Mouse (Mus musculus) MEL (cell line): ENCODE data around the gene Notum. TPM values are rescaled to one million over a fixed set of nuclear protein-coding genes. Genes with fewer than 3 reads are reported as not detected.

Experiments
- DNase-seq: peaks from one replicate; pipeline ENCODE4 v3.0.0; 2011; ENCODE audit warnings: low read depth, low spot score
- H3K27ac ChIP-seq: 2 replicates; pipeline ENCODE4 v1.5.1; 2012; ENCODE audit warnings: low read depth, mild to moderate bottlenecking, control low read depth, low read length, moderate library complexity; ENCODE audit not compliant: control insufficient read depth
- H3K27me3 ChIP-seq, 2 experiments: fragments of 150-350 bp in 1 of 2; sonication (generic) in 1 of 2; 2 replicates each; pipeline ENCODE4 v1.6.1; 2012; ENCODE audit warnings: low read length in 2 of 2, mild to moderate bottlenecking in 2 of 2, improper control_type of control experiment in 1 of 2, moderate library complexity in 1 of 2; ENCODE audit not compliant: insufficient read depth in 2 of 2, control insufficient read depth in 1 of 2
- H3K36me3 ChIP-seq, 2 experiments: 2 replicates each; pipeline ENCODE4 v1.6.1; 2012 to 2014; ENCODE audit warnings: low read length in 2 of 2, improper control_type of control experiment in 1 of 2, inconsistent platforms in 1 of 2, mild to moderate bottlenecking in 1 of 2; ENCODE audit not compliant: insufficient read depth in 2 of 2, control insufficient read depth in 1 of 2
- H3K4me1 ChIP-seq, 2 experiments: fragments of 150-350 bp in 1 of 2; sonication (generic) in 1 of 2; 2 replicates each; pipeline ENCODE4 v1.6.1; 2012; ENCODE audit warnings: low read length in 2 of 2, improper control_type of control experiment in 1 of 2, mild to moderate bottlenecking in 1 of 2; ENCODE audit not compliant: insufficient read depth in 2 of 2, control insufficient read depth in 1 of 2
- H3K4me3 ChIP-seq, 2 experiments: fragments of 150-350 bp in 1 of 2; sonication (generic) in 1 of 2; 2 replicates each; pipeline ENCODE4 v1.5.1; 2012; ENCODE audit warnings: low read depth in 2 of 2, low read length in 2 of 2, mild to moderate bottlenecking in 2 of 2, moderate library complexity in 2 of 2, control low read depth in 1 of 2, improper control_type of control experiment in 1 of 2; ENCODE audit not compliant: control insufficient read depth in 1 of 2, insufficient read depth in 1 of 2
- H3K79me2 ChIP-seq: 2 replicates; pipeline ENCODE4 v1.6.1; 2012; ENCODE audit warnings: mild to moderate bottlenecking, low read length, moderate library complexity; ENCODE audit not compliant: control insufficient read depth, poor library complexity, insufficient read depth
- H3K9ac ChIP-seq: 2 replicates; pipeline ENCODE4 v1.6.1; 2012; ENCODE audit warnings: low read depth, mild to moderate bottlenecking, control low read depth, low read length, moderate library complexity; ENCODE audit not compliant: control insufficient read depth, poor library complexity, severe bottlenecking
- H3K9me3 ChIP-seq: fragments of 150-350 bp; sonication (generic); replicated peaks from 2 replicates; pipeline ENCODE4 v1.6.1; 2012; ENCODE audit warnings: mild to moderate bottlenecking, low read length, improper control_type of control experiment, moderate library complexity; ENCODE audit not compliant: insufficient read depth
- ELF1 ChIP-seq: IDR thresholded peaks from 2 replicates; pipeline ENCODE4 v1.6.1; 2014; ENCODE audit warnings: low read depth, mild to moderate bottlenecking, inconsistent platforms, low read length, improper control_type of control experiment, moderate library complexity
- EP300 ChIP-seq, 2 experiments: IDR thresholded peaks; 2 replicates each; pipeline ENCODE4 v1.6.1; 2011; ENCODE audit warnings: improper control_type of control experiment in 2 of 2, low read length in 2 of 2, low read depth in 1 of 2, mild to moderate bottlenecking in 1 of 2
- ETS1 ChIP-seq: IDR thresholded peaks from 2 replicates; pipeline ENCODE4 v1.6.1; 2012; ENCODE audit warnings: low read depth, mild to moderate bottlenecking, inconsistent platforms, low read length, improper control_type of control experiment, moderate library complexity
- GABPA ChIP-seq: IDR thresholded peaks from 2 replicates; pipeline ENCODE4 v1.6.1; 2012; ENCODE audit warnings: low read depth, mild to moderate bottlenecking, inconsistent platforms, low read length, improper control_type of control experiment, moderate library complexity
- MAFK ChIP-seq: IDR thresholded peaks from 2 replicates; pipeline ENCODE4 v1.6.1; 2011; ENCODE audit warnings: low read depth, mild to moderate bottlenecking, low read length, improper control_type of control experiment, borderline replicate concordance
- MAZ ChIP-seq: IDR thresholded peaks from 2 replicates; pipeline ENCODE4 v1.6.1; 2012; ENCODE audit warnings: low read depth, mild to moderate bottlenecking, inconsistent platforms, low read length, improper control_type of control experiment
- MEF2A ChIP-seq: IDR thresholded peaks from 2 replicates; pipeline ENCODE4 v1.6.1; 2014; ENCODE audit warnings: low read depth, mild to moderate bottlenecking, inconsistent platforms, low read length, improper control_type of control experiment; ENCODE audit not compliant: poor library complexity, insufficient replicate concordance, severe bottlenecking; ENCODE audit errors: extremely low read depth
- MXI1 ChIP-seq: IDR thresholded peaks from 2 replicates; pipeline ENCODE4 v1.6.1; 2011; ENCODE audit warnings: mild to moderate bottlenecking, low read depth, low read length, improper control_type of control experiment
- MYC ChIP-seq: IDR thresholded peaks from 2 replicates; pipeline ENCODE4 v1.6.1; 2011; ENCODE audit warnings: low read depth, mild to moderate bottlenecking, low read length, improper control_type of control experiment, moderate library complexity
- NELFE ChIP-seq: IDR thresholded peaks from 2 replicates; pipeline ENCODE4 v1.6.1; 2011; ENCODE audit warnings: low read depth, low read length, improper control_type of control experiment
- NRF1 ChIP-seq: IDR thresholded peaks from 2 replicates; pipeline ENCODE4 v1.6.1; 2014; ENCODE audit warnings: low read depth, mild to moderate bottlenecking, inconsistent platforms, low read length, improper control_type of control experiment, moderate library complexity; ENCODE audit not compliant: poor library complexity, insufficient read depth, severe bottlenecking
- POLR2AphosphoS5 ChIP-seq: IDR thresholded peaks from 2 replicates; pipeline ENCODE4 v1.6.1; 2012; ENCODE audit warnings: low read depth, borderline replicate concordance, mild to moderate bottlenecking, inconsistent platforms, low read length, moderate library complexity, mixed read lengths
- RAD21 ChIP-seq: IDR thresholded peaks from 2 replicates; pipeline ENCODE4 v1.6.1; 2011; ENCODE audit warnings: mild to moderate bottlenecking, low read depth, low read length, improper control_type of control experiment
- SIN3A ChIP-seq: IDR thresholded peaks from 2 replicates; pipeline ENCODE4 v1.6.1; 2012; ENCODE audit warnings: low read length, improper control_type of control experiment, inconsistent platforms
- SMC3 ChIP-seq: IDR thresholded peaks from 2 replicates; pipeline ENCODE4 v1.6.1; 2011; ENCODE audit warnings: low read depth, low read length, improper control_type of control experiment
- TCF12 ChIP-seq: IDR thresholded peaks from 2 replicates; pipeline ENCODE4 v1.6.1; 2014; ENCODE audit warnings: low read depth, mild to moderate bottlenecking, inconsistent platforms, low read length, improper control_type of control experiment, moderate library complexity
- UBTF ChIP-seq: IDR thresholded peaks from 2 replicates; pipeline ENCODE4 v1.6.1; 2012; ENCODE audit warnings: low read depth, mild to moderate bottlenecking, inconsistent platforms, low read length, improper control_type of control experiment, moderate library complexity, borderline replicate concordance; ENCODE audit not compliant: insufficient read depth
- USF1 ChIP-seq: IDR thresholded peaks from 2 replicates; pipeline ENCODE4 v1.6.1; 2014; ENCODE audit warnings: low read depth, mild to moderate bottlenecking, inconsistent platforms, low read length, improper control_type of control experiment, moderate library complexity
- USF2 ChIP-seq, 2 experiments: IDR thresholded peaks; 2 replicates each; pipeline ENCODE4 v1.6.1; 2011 to 2012; ENCODE audit warnings: improper control_type of control experiment in 2 of 2, low read length in 2 of 2, borderline replicate concordance in 1 of 2, inconsistent platforms in 1 of 2, low read depth in 1 of 2, mild to moderate bottlenecking in 1 of 2; ENCODE audit not compliant: insufficient read depth in 1 of 2
- polyA plus RNA-seq, 2 experiments: library from polyadenylated mRNA; stranded (reverse) in 1 of 2; unstranded in 1 of 2; fragments of >175 nt in 1 of 2; fragments of >200 nt in 1 of 2; gene quantifications; 2 replicates each; pipeline versions ENCODE4 v1.2.1 to v1.2.4; 2012; ENCODE audit warnings: low replicate concordance in 2 of 2, low read depth in 1 of 2; ENCODE audit not compliant: insufficient read length in 2 of 2, insufficient read depth in 1 of 2, missing spikeins in 1 of 2
- total RNA-seq: library from RNA; depleted of rRNA; stranded (reverse); fragments of 300-350 nt; gene quantifications from 2 replicates; pipeline ENCODE4 v1.2.3, GENCODE M21; 2012

Gene Notum
- total and polyA plus RNA-seq, 3 experiments, result not detected

- TF ChIP-seq POLR2AphosphoS5 (no peak), USF2 (IDR thresholded peaks at IDR 0.05; ENCODE audit: borderline replicate concordance in 1 of 2, insufficient read depth in 1 of 2, low read depth in 1 of 2, low read length in 2 of 2) (no peak), TCF12 (0 out of 2 replicates have a peak, but pooled peaks have one; percentile 15)
- TF ChIP-seq, all 39 proteins: peak for 10
Measured at GRCm38 (mm10) chr11:120630881-120631725, 29.9 kb downstream of the Notum start (continued).

- DNase-seq, result no peak
- Histone ChIP-seq H3K4me3 (no peak overlapping the region), H3K79me2 (peaks cover 57% of the 10 kb centered on the region), H3K9ac (peak overlapping the region; percentile 98), H3K27me3 (no peaks in the 10 kb centered on the region), H3K9me3 (no peaks in the 10 kb centered on the region), H3K4me1 (peaks cover 19 to 38% of the 10 kb centered on the region in 2 experiments), H3K36me3 (peaks cover 3 to 31% of the 10 kb centered on the region in 2 experiments; a peak in 3 of 4 replicates), H3K27ac (peak overlapping the region; percentile 2; the same call in 1 of the 2 replicates)
- TF ChIP-seq SIN3A (no peak), RAD21 (no peak), ELF1 (no peak), MAZ (no peak), USF2 (IDR thresholded peaks at IDR 0.05; ENCODE audit: borderline replicate concordance in 1 of 2, insufficient read depth in 1 of 2, low read depth in 1 of 2, low read length in 2 of 2) (no peak)
Measured at GRCm38 (mm10) chr11:120630401-120630871, 30.5 kb downstream of the Notum start.

GRCm38 (mm10) chr11:120629911-120630310, 31.1 kb downstream of the Notum start:
- peak in 1 of 2 experiments; percentile 36; a peak in 1 of 4 replicates for TF ChIP-seq EP300 (IDR thresholded peaks at IDR 0.05; ENCODE audit: low read depth in 1 of 2, low read length in 2 of 2)
- no peak for TF ChIP-seq MXI1
- no peak for TF ChIP-seq UBTF
- TF ChIP-seq MAZ, result no peak
- 0 out of 2 replicates have a peak, but pooled peaks have one; percentile 21 for TF ChIP-seq TCF12
- TF ChIP-seq MAFK, result peak; percentile 98
- TF ChIP-seq ELF1, result 0 out of 2 replicates have a peak, but pooled peaks have one; percentile 17
- no peak for TF ChIP-seq SMC3
- TF ChIP-seq POLR2AphosphoS5, result no peak
- peak; percentile 96 for TF ChIP-seq GABPA
- TF ChIP-seq SIN3A, result no peak
- TF ChIP-seq NELFE, result no peak
- TF ChIP-seq ETS1, result peak; percentile 27; the same call in 1 of the 2 replicates
- no peak for TF ChIP-seq MYC
- TF ChIP-seq MEF2A, result no peak
- no peak for TF ChIP-seq USF1
- TF ChIP-seq NRF1, result no peak
- H3K9me3 ChIP-seq, result no peaks in the 10 kb centered on the region
- no peaks in the 10 kb centered on the region for H3K27me3 ChIP-seq
- H3K4me3 ChIP-seq, result no peak overlapping the region
- H3K4me1 ChIP-seq, result peaks cover 19 to 43% of the 10 kb centered on the region in 2 experiments
- H3K27ac ChIP-seq, result peak overlapping the region; percentile 19; the same call in 1 of the 2 replicates
- H3K79me2 ChIP-seq, result peaks cover 60% of the 10 kb centered on the region
- peaks cover 3 to 34% of the 10 kb centered on the region in 2 experiments; a peak in 3 of 4 replicates for H3K36me3 ChIP-seq
- peak; percentile 64 for DNase-seq
- H3K9ac ChIP-seq, result peak overlapping the region; percentile 98; the same call in 1 of the 2 replicates
